Mouse (Mus musculus) lung, adult 2 months (tissue): ENCODE data around the gene Iqcf3. TPM values are rescaled to one million over a fixed set of nuclear protein-coding genes. Genes with fewer than 3 reads are reported as not detected.
A peak's percentile ranks its signal among the peaks of the same experiment; 100 is the strongest.

Experiments used
- DNase-seq: peaks from one replicate; pipeline ENCODE4 v3.0.0; 2022
- H3K4me1 ChIP-seq: fragments of 200-500 bp; 2 replicates; pipeline ENCODE4 v1.6.1; 2011; ENCODE audit warnings: low read length; ENCODE audit not compliant: control insufficient read depth, insufficient read depth
- H3K4me3 ChIP-seq: fragments of 200-500 bp; replicated peaks from 2 replicates; pipeline ENCODE3; 2011; ENCODE audit warnings: low read depth, mild to moderate bottlenecking, control low read depth, low read length; ENCODE audit errors: extremely low read depth
- CTCF ChIP-seq: fragments of 200-500 bp; IDR thresholded peaks from 2 replicates; pipeline ENCODE4 v1.5.1; 2011; ENCODE audit warnings: mild to moderate bottlenecking, low read length, control low read depth; ENCODE audit not compliant: insufficient read depth
- POLR2A ChIP-seq: fragments of 200-500 bp; IDR thresholded peaks from 2 replicates; pipeline ENCODE4 v1.6.1; 2011; ENCODE audit warnings: low read depth, mild to moderate bottlenecking, control low read depth, low read length, borderline replicate concordance; ENCODE audit errors: extremely low read depth
- WGBS: fragments of 180-500 bp; shearing (Covaris S2); methylation state at CpG from one replicate; pipeline ENCODE4 v1.1.7; 2018; 5-methylcytosine and 5-hydroxymethylcytosine counted together
- polyA plus RNA-seq: library from polyadenylated mRNA; depleted of rRNA; stranded (reverse); fragments of >200 nt; gene quantifications from 2 replicates; pipeline ENCODE4 v1.2.3, GENCODE M21; 2012

Gene Iqcf3
- polyA plus RNA-seq, 1 experiment: not detected

DNA sequence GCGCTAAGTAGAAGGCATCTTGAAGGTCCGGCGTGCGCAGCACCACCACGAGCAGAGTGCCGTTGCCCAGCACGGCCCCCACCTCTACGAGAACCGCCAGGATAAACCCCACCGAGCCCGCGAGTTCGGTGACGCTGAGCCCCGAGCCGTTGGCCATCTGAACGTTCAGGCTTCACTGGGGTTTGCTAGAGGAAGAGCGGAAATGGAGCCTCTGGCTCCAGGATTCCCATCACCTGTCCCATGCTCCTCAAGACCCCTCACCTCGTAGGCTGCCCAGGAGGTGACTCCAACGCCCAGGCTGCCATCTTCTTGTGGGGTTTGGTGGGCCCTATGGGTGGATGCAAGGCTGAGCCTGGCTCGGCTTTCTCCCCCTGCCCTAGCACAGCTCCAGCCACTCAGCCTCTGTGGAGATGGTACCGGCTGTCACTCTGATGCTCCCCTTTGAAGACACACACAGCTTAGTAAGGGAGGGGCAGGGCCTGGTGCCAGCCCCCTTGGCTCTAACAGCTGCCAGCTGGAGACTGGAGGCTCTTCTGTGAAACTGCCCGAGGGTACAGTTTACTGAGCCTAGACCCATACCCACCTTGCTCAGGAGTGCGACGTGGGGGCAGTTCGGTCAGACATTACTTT lies 95.7 kb downstream of the Iqcf3 start, which contains the start of gene Gpr62:
Gene Gpr62, minus strand, starts transcription at position 368 of the 630 bp plus-strand sequence.
- Histone ChIP-seq H3K4me3 (peak within 1 kb of the TSS; percentile 42), H3K4me1 (no peaks in the 10 kb centered on the region)
- 34% methylated on average over 26 of the region's 26 CpGs for WGBS
- TF ChIP-seq POLR2A (no peak), CTCF (no peak)
- no peak for DNase-seq

DNA sequence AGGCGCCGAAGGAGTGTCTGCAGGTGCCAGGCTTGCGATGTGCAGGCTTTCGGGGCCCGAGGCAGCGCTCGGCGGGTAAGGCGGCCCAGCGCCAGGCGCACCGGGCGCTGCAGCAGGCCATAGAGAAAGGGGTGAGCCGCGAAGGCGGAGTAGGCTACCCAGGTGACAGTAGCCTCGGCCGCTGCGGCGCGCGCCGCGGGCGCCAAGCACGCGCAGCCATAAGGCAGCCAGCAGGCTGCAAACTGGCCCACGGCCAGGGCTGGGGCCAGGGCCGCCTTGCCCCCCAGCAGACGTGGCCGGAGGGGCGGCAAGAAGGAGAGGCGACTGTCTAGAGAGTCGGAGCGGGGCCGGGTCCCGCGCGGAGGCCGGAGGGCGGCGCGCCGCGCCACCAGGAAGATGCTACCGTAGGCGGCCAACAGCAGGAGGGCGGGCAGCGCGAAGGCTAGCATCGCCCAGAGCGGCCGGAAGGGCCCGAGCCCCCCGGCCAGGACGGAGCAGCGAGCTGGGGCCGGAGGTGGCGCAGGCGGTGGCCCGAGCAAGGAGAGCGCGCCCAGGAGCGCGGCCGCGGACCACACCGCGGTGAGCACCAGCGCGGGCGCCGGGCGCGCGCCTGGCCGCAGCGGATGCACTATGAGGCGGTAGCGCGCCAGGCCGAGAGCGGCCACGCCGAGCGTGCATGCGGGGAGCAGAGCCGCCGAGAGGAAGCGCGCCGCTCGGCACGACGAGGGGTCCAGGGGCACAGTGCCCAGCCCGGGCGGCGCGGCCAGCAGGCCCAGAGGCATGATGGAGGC lies 96.5 kb downstream of the Iqcf3 start:
- no peaks in the 10 kb centered on the region for H3K4me1 ChIP-seq
- H3K4me3 ChIP-seq: peak overlapping the region; percentile 42
- TF ChIP-seq POLR2A (no peak), CTCF (no peak)
- 5% methylated on average over 98 of the region's 99 CpGs for WGBS
- no peak for DNase-seq

DNA sequence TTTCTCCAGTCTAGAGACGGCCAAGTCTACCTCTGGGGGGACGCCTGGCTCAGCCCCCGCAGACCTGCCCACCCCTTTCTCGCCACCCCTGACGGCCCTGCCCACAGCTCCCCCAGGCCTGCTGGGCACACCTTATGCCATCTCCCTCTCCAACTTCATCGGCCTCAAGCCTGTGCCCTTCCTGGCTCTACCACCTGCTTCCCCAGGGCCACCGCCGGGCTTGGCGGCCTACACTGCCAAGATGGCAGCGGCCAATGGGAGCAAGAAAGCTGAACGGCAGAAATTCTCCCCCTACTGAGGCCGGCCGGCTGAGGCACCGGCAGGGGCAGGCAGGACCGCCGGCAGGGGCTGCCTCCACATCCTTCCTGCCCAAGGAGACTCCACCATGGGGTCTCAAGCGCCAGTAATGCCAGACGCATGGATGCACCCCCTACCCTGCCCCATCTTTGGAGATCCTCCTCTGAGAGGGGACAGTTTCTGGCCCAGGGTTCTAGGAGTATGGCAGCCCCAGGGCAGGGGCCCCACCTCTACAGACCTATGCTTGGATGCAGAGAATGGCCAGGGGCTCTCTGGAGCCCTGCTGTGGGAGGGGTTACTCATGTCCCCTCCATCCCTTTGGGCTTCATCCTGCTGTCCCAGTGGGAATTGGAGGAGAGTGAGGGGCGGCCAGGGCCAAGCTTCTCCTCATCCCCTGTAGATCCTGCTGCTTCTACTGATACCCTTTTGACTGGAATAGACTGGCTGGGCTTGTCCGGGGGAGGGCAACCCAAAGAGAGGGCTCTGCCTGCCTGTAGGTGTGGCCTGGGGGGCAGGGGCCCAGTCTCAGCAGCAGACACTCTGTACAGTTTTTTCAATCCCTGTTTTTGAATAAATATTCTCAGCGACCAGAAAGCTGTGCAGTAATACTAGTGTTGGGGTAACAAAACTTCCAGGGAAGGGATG lies 98.0 kb downstream of the Iqcf3 start:
- no peaks in the 10 kb centered on the region for H3K4me1 ChIP-seq
- TF ChIP-seq POLR2A (no peak), CTCF (no peak)
- no peak for DNase-seq
- no peak overlapping the region for H3K4me3 ChIP-seq
- 91% methylated on average over 21 of the region's 21 CpGs for WGBS

DNA sequence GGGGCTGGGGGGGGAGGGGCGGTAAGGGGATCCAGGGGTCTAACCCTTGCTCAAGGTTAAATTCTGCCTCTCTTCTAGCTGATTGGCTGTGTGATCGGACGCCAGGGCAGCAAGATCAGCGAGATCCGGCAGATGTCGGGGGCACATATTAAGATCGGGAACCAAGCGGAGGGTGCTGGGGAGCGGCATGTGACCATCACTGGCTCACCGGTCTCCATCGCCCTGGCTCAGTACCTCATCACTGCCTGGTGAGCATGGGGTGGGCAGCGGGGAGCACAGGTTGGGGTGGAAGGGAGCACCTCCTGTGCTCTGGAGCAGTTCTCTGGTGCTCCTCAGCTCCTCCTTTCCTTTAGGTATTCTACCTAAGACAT lies 99.0 kb downstream of the Iqcf3 start:
- TF ChIP-seq POLR2A (no peak), CTCF (no peak)
- WGBS: 96% methylated on average over 12 of the region's 12 CpGs
- no peak for DNase-seq

DNA sequence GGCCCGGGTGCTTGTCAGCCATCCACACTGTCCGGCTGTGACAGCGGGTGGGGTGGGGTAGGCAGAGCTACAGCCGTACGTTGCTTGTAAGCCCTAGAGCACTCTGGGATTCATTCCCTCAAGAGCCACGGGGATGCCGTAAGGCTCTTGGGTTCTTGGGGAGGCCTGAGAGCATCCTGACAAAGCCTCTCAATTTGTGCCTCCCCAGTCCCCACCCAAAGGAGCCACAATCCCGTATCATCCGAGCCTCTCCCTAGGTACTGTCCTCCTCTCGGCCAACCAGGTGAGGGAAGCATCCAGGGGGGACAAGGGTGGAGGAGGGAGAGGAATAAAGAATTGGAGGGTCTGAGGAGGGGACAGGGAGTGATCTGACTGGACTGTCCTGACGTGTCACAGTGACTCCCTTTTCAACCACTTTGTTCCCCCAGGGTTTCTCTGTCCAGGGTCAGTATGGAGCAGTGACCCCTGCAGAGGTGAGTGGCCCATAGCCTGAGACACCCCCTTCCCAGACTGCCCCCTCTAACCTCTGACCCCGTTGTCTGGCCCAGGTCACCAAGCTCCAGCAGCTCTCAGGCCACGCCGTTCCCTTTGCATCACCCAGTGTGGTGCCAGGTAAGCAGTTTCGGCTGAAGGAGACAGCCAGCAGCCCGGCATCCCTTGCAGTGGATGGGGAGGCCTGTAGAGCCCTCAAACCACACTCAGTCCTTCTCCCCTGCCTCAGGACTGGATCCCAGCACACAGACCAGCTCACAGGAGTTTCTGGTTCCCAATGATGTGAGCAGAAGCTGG lies 99.6 kb downstream of the Iqcf3 start:
- Histone ChIP-seq H3K4me1 (no peaks in the 10 kb centered on the region), H3K4me3 (no peak overlapping the region)
- no peak for DNase-seq
- WGBS: 86% methylated on average over 16 of the region's 16 CpGs
- no peak for TF ChIP-seq POLR2A
- no peak for TF ChIP-seq CTCF

More for the DNA sequence above, 99.0 kb downstream of the Iqcf3 start:
- Histone ChIP-seq H3K4me3 (no peak overlapping the region), H3K4me1 (no peaks in the 10 kb centered on the region)

DNA sequence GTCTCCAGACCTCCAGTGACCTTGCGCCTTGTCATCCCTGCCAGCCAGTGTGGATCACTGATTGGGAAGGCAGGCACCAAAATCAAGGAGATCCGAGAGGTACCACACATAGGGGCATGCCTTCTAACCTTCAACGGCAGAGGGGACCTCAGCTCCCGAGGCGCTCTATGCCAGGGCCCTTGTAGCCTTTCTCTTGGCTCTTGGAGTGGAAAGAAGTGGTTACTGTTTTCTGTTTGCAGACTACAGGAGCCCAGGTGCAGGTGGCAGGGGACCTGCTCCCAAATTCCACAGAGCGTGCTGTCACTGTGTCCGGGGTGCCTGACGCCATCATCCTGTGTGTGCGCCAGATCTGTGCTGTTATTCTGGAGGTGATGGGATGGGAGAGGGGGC lies 100.4 kb downstream of the Iqcf3 start:
- H3K4me1 ChIP-seq: no peaks in the 10 kb centered on the region
- WGBS: 87% methylated on average over 9 of the region's 9 CpGs
- no peak for DNase-seq
- H3K4me3 ChIP-seq: no peak overlapping the region
- TF ChIP-seq POLR2A (no peak), CTCF (no peak)

DNA sequence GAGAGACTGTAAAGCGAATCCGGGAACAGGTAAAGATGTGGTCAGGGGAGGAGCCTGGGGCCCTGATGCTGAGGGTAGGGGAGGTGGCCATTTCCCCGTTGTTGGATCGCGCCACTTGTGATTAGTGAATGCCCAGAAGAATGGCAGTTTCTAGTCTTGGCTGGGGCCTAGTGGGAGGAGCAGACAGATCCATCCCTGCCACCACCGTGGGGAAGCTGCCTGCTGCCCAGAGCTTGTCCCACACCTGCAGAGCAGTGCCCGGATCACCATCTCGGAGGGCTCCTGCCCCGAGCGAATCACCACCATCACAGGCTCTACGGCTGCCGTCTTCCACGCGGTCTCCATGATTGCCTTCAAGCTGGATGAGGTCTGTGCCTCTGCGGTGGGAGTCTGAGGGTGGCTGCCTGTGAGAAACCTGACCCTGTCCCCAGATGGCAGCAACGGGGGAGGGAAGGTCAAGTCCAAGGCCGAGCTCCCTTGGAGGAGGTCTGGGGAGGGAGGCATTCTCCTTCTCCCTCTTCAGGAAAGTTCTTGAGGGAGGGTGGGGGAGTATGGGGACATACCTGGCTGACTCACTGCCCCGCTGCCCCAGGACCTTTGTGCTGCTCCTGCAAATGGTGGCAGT lies 100.9 kb downstream of the Iqcf3 start:
- 82% methylated on average over 18 of the region's 18 CpGs for WGBS
- H3K4me1 ChIP-seq: no peaks in the 10 kb centered on the region
- no peak overlapping the region for H3K4me3 ChIP-seq
- no peak for DNase-seq
- no peak for TF ChIP-seq CTCF
- TF ChIP-seq POLR2A: no peak

DNA sequence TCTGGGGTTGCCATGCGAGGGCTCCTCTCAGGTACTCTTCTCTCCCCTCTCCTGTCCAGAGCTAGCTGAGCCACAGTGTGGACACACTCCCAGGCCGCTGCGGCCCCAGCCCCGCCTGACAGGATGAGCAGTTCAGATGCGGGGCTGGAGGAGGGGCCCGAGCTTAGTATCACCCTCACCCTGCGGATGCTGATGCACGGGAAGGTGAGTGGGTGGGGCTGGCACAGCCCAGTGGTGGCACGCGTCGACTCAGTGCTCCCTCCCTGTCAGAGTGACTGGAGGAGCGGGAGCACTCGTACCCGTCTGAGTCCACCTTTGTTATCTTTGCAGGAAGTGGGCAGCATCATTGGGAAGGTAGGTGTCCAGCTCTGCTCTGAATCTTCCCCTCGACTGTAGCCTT lies 101.5 kb downstream of the Iqcf3 start:
- 77% methylated on average over 15 of the region's 15 CpGs for WGBS
- no peaks in the 10 kb centered on the region for H3K4me1 ChIP-seq
- no peak for TF ChIP-seq POLR2A
- no peak for TF ChIP-seq CTCF

DNA sequence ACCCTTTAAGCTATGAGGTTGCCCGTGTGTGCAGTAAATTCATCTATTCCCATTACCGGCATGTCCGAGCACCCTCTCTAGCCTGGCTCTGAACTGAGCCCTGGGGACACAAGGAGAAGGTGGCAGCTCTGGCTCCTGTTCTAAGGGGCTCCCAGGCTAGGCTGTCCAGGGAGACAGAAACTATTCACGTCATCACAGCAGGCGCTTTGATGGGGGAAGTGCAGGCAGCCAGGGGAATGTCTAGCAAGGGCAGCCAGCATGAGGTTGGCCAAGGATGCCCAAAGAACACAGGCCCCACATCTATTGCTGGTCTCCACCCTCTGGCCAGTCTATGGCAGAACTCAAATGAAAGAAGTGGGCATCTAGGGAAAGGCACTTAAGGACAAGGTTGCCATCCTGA lies 103.5 kb downstream of the Iqcf3 start:
- Histone ChIP-seq H3K4me1 (peaks cover 4% of the 10 kb centered on the region; the same call in 1 of the 2 replicates), H3K4me3 (no peak overlapping the region)
- TF ChIP-seq CTCF (no peak), POLR2A (no peak)
- DNase-seq: no peak
- 81% methylated on average over 5 of the region's 5 CpGs for WGBS

More for the DNA sequence above, 101.5 kb downstream of the Iqcf3 start:
- no peak for DNase-seq
- no peak overlapping the region for H3K4me3 ChIP-seq
